Mouse (Mus musculus) myocyte (in vitro differentiated cells): Measurements from ENCODE around the gene Fam207a. TPM values are rescaled to one million over a fixed set of nuclear protein-coding genes. Genes with fewer than 3 reads are reported as not detected.

Source experiments
- H3K27me3 ChIP-seq: one replicate; pipeline ENCODE4 v1.6.1; 2011; ENCODE audit not compliant: control insufficient read depth, insufficient read depth, insufficient read length
- H3K36me3 ChIP-seq: one replicate; pipeline ENCODE4 v1.6.1; 2011; ENCODE audit not compliant: control insufficient read depth, insufficient read depth
- H3K4me2 ChIP-seq: one replicate; pipeline ENCODE4 v1.6.1; 2011; ENCODE audit warnings: low read depth, control low read depth
- H3K4me3 ChIP-seq: one replicate; pipeline ENCODE4 v1.5.1; 2011; ENCODE audit warnings: mild to moderate bottlenecking, control low read depth, moderate library complexity
- H3K79me2 ChIP-seq: one replicate; pipeline ENCODE4 v1.6.1; 2011; ENCODE audit not compliant: control insufficient read depth, insufficient read depth
- H3ac ChIP-seq: one replicate; pipeline ENCODE4 v1.6.1; 2011; ENCODE audit not compliant: control insufficient read depth, insufficient read length
- CEBPB ChIP-seq: IDR thresholded peaks from 2 replicates; pipeline ENCODE4 v1.6.1; 2011; ENCODE audit warnings: mild to moderate bottlenecking, moderate library complexity; ENCODE audit not compliant: poor library complexity, insufficient read depth, severe bottlenecking
- E2F4 ChIP-seq: IDR thresholded peaks from one replicate; pipeline ENCODE4 v1.6.1; 2011; ENCODE audit warnings: mild to moderate bottlenecking, control low read depth, moderate library complexity; ENCODE audit not compliant: insufficient read depth
- MAX ChIP-seq: IDR thresholded peaks from one replicate; pipeline ENCODE4 v1.6.1; 2011; ENCODE audit warnings: low read depth, mild to moderate bottlenecking, control low read depth
- MYOD1 ChIP-seq, 3 experiments: IDR thresholded peaks; one replicate each; pipeline ENCODE4 v1.6.1; 2011; ENCODE audit warnings: control low read depth in 2 of 3, low read depth in 2 of 3, mild to moderate bottlenecking in 2 of 3, moderate library complexity in 1 of 3; ENCODE audit not compliant: insufficient read length in 2 of 3, control insufficient read depth in 1 of 3
- MYOG ChIP-seq, 3 experiments: IDR thresholded peaks; one replicate each; pipeline ENCODE4 v1.6.1; 2011; ENCODE audit warnings: control low read depth in 2 of 3, low read depth in 2 of 3, mild to moderate bottlenecking in 2 of 3; ENCODE audit not compliant: insufficient read length in 2 of 3, control insufficient read depth in 1 of 3, insufficient read depth in 1 of 3
- POLR2A ChIP-seq: IDR thresholded peaks from one replicate; pipeline ENCODE4 v1.6.1; 2011; ENCODE audit warnings: low read depth, mild to moderate bottlenecking, control low read depth, moderate library complexity; ENCODE audit not compliant: insufficient read length
- POLR2AphosphoS2 ChIP-seq: IDR thresholded peaks from one replicate; pipeline ENCODE4 v1.6.1; 2011; ENCODE audit warnings: low read depth, control low read depth; ENCODE audit not compliant: insufficient read length
- REST ChIP-seq: IDR thresholded peaks from one replicate; pipeline ENCODE4 v1.6.1; 2011; ENCODE audit warnings: mild to moderate bottlenecking, control low read depth, moderate library complexity; ENCODE audit not compliant: insufficient read depth, insufficient read length
- SRF ChIP-seq: IDR thresholded peaks from one replicate; pipeline ENCODE4 v1.6.1; 2011; ENCODE audit warnings: low read depth; ENCODE audit not compliant: control insufficient read depth, insufficient read length
- TCF12 ChIP-seq: IDR thresholded peaks from one replicate; pipeline ENCODE4 v1.6.1; 2011; ENCODE audit warnings: mild to moderate bottlenecking, control low read depth; ENCODE audit not compliant: poor library complexity, insufficient read depth, severe bottlenecking
- TCF3 ChIP-seq: IDR thresholded peaks from one replicate; pipeline ENCODE4 v1.6.1; 2011; ENCODE audit warnings: low read depth, control low read depth; ENCODE audit not compliant: insufficient read length
- USF1 ChIP-seq: IDR thresholded peaks from one replicate; pipeline ENCODE4 v1.6.1; 2011; ENCODE audit warnings: low read depth, mild to moderate bottlenecking, control low read depth, moderate library complexity
- polyA plus RNA-seq: library from polyadenylated mRNA; unstranded; fragments of >200 nt; fragmentation: generic; extraction: Trizol; gene quantifications from one replicate; pipeline ENCODE4 v1.2.1, GENCODE M21; 2012; ENCODE audit warnings: missing spikeins

The Fam207a gene
- polyA plus RNA-seq, 1 experiment = 34.4 TPM

GRCm38 (mm10) chr10:77506526-77506925 is 9.1 kb downstream of the Fam207a start:
- Histone ChIP-seq H3K4me2 (no peak overlapping the region), H3K36me3 (peaks cover 20% of the 10 kb centered on the region), H3ac (no peak overlapping the region)

DNA sequence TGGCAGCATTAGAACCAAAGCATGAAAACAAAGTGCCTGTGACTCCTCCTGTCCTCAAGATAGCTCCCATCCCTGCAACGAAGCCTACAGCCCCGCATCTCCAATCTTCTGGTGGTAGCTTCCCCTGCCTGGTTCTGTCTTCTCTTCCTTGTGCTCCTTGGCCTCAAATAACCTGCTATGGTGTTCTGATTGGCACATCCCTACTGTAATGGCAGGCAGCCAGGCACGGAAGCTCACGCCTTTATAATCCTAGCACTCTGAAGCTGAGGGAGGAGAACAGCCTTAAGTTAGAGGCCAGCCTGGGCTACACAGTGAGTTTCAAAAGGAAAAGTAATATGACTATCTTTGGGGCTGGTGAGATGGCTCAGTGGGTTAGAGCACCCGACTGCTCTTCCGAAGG is 11.4 kb downstream of the Fam207a start:
- H3K79me2 ChIP-seq = peaks cover 4% of the 10 kb centered on the region
- no peak overlapping the region for H3ac ChIP-seq
- no peaks in the 10 kb centered on the region for H3K27me3 ChIP-seq
- H3K4me3 ChIP-seq = no peak overlapping the region
- TF ChIP-seq REST (no peak), E2F4 (no peak), POLR2A (no peak), POLR2AphosphoS2 (no peak), CEBPB (no peak), USF1 (no peak), MYOD1 (IDR thresholded peaks at IDR 0.05; ENCODE audit: control insufficient read depth in 1 of 3, insufficient read length in 2 of 3, low read depth in 2 of 3) (no peak), MYOG (IDR thresholded peaks at IDR 0.05; ENCODE audit: control insufficient read depth in 1 of 3, insufficient read depth in 1 of 3, insufficient read length in 2 of 3, low read depth in 2 of 3) (no peak), TCF3 (no peak), MAX (no peak), SRF (no peak), TCF12 (no peak)
- H3K36me3 ChIP-seq = peaks cover 20% of the 10 kb centered on the region
- no peak overlapping the region for H3K4me2 ChIP-seq

More at GRCm38 (mm10) chr10:77506526-77506925, 9.1 kb downstream of the Fam207a start:
- Histone ChIP-seq H3K27me3 (no peaks in the 10 kb centered on the region), H3K4me3 (no peak overlapping the region), H3K79me2 (no peaks in the 10 kb centered on the region)
- TF ChIP-seq MAX (no peak), POLR2AphosphoS2 (no peak), CEBPB (no peak), SRF (no peak), TCF12 (no peak), USF1 (no peak), REST (no peak), POLR2A (no peak), TCF3 (peak; percentile 9), MYOD1 (IDR thresholded peaks at IDR 0.05; ENCODE audit: control insufficient read depth in 1 of 3, insufficient read length in 2 of 3, low read depth in 2 of 3) (peak in 2 of 3 experiments; percentile 10 to 33), MYOG (IDR thresholded peaks at IDR 0.05; ENCODE audit: control insufficient read depth in 1 of 3, insufficient read depth in 1 of 3, insufficient read length in 2 of 3, low read depth in 2 of 3) (peak in 1 of 3 experiments; percentile 69), E2F4 (no peak)

DNA sequence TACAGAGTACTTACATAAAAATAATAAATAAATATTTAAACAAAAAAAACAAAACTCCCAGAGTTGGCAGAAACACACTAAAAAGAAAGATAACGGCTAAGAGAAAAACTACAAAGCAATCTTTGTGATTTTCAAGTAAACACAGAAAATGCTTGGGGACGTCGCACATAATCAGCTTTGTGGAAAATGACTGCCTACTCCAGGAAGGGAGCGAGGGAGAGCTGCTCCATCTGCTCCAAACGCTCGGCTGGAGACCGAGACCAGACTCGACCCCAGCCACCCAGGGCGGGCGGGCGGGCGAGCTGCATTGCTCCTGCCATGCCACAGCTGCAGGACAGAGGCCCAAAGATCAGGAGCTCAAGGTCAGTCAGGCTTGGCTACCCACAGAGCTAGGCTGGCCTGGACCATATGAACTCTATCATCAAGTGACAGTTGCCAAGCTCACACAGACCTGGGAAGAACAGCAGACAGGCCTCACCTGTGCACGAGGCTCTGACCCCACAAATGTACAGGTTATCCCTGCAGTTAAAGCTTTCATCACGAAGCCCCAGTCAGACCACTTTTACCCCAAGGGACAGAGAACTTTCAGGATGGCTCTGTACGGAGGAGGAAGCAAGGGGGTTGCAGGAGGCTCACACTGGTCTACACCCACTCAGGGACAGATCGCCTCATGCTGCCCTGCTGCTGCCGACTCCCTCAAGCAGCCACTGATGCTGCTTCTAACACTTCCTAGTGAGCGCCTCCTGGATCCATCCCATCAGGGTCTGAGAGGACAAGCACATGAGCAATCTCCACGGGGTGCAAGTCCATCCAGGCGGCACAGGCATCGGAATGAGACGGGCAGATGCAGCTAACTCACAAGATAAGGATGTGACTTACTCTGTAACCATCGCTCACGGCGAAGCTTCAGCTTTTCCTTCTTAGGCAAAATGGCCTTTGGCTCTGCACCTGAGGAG is 12.3 kb downstream of the Fam207a start:
- Histone ChIP-seq H3K4me3 (no peak overlapping the region), H3K4me2 (no peak overlapping the region), H3ac (no peak overlapping the region), H3K36me3 (peaks cover 18% of the 10 kb centered on the region), H3K27me3 (no peaks in the 10 kb centered on the region), H3K79me2 (peaks cover 7% of the 10 kb centered on the region)
- no peak for TF ChIP-seq POLR2A
- no peak for TF ChIP-seq USF1
- TF ChIP-seq TCF3 = no peak
- TF ChIP-seq E2F4 = no peak
- no peak for TF ChIP-seq MYOD1 (IDR thresholded peaks at IDR 0.05; ENCODE audit: control insufficient read depth in 1 of 3, insufficient read length in 2 of 3, low read depth in 2 of 3)
- TF ChIP-seq SRF = no peak
- no peak for TF ChIP-seq TCF12
- TF ChIP-seq REST = no peak
- no peak for TF ChIP-seq CEBPB
- TF ChIP-seq MYOG (IDR thresholded peaks at IDR 0.05; ENCODE audit: control insufficient read depth in 1 of 3, insufficient read depth in 1 of 3, insufficient read length in 2 of 3, low read depth in 2 of 3) = no peak
- no peak for TF ChIP-seq POLR2AphosphoS2

DNA sequence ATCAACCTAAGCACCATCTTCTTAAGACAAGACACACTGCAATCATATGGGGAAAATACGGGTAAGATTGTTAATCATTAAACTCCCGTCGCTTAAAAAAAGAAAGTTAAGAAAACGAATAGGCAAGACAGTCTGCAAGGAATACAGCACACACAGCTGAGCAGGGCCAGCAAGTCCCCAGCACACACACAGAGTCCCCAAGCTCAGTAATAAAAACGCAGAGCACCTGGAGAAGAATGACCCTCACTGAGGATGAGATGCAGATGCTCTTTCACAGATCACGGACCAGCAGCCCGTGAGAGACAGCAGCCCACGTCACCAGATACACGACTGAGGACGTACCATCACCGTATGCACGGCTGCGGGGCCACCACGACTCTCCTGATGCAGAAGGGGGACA is 14.9 kb downstream of the Fam207a start:
- H3K79me2 ChIP-seq = peaks cover 10% of the 10 kb centered on the region
- no peak overlapping the region for H3K4me2 ChIP-seq
- no peak overlapping the region for H3K4me3 ChIP-seq
- H3ac ChIP-seq = no peak overlapping the region
- H3K27me3 ChIP-seq = no peaks in the 10 kb centered on the region
- peaks cover 9% of the 10 kb centered on the region for H3K36me3 ChIP-seq
- TF ChIP-seq POLR2AphosphoS2 = no peak
- TF ChIP-seq E2F4 = no peak
- TF ChIP-seq USF1 = no peak
- TF ChIP-seq TCF3 = no peak
- TF ChIP-seq MYOG (IDR thresholded peaks at IDR 0.05; ENCODE audit: control insufficient read depth in 1 of 3, insufficient read depth in 1 of 3, insufficient read length in 2 of 3, low read depth in 2 of 3) = no peak
- no peak for TF ChIP-seq REST
- TF ChIP-seq MYOD1 (IDR thresholded peaks at IDR 0.05; ENCODE audit: control insufficient read depth in 1 of 3, insufficient read length in 2 of 3, low read depth in 2 of 3) = no peak
- TF ChIP-seq POLR2A = no peak
- TF ChIP-seq SRF = no peak
